Mouse (Mus musculus): ENCODE measurements around the gene 1700017B05Rik. TPM values are rescaled to one million over a fixed set of nuclear protein-coding genes. Genes with fewer than 3 reads are reported as not detected.
"Not testable (repeated sequence)": the region's sequence is repeated elsewhere in the genome, so short reads cannot be mapped to it uniquely, and the experiment has no call there.

1700017B05Rik gene
- polyA plus RNA-seq (2015; fragmentation: Nextera tagmentation; extraction: Ambion mirVana): 23.8 and 25.5 TPM in 2 replicates

GRCm38 (mm10) chr9:57261913-57262794 is at the start of gene 1700017B05Rik:
Gene 1700017B05Rik, minus strand, starts transcription at chr9:57262612.
- Histone ChIP-seq H3K36me3 (ENCODE audit: control insufficient read depth, insufficient read depth, low read length) (peaks cover 11% of the 10 kb centered on the region; the same call in 1 of the 2 replicates), H3K4me3 (ENCODE audit: low read length) (peak within 1 kb of the TSS; percentile 83), H3K9ac (ENCODE audit: low read depth, low read length) (peak within 1 kb of the TSS; percentile 94), H3K27me3 (replicated peaks; ENCODE audit: control insufficient read depth, insufficient read depth, low read length) (no peaks in the 10 kb centered on the region), H3K9me3 (ENCODE audit: control insufficient read depth, low read length) (no peaks in the 10 kb centered on the region), H3K4me1 (ENCODE audit: control insufficient read depth, insufficient read depth, low read length) (peaks cover 17% of the 10 kb centered on the region), H3K4me2 (ENCODE audit: low read depth, low read length) (peak within 1 kb of the TSS; percentile 77), H3K27ac (ENCODE audit: low read length) (peak within 1 kb of the TSS; percentile 88)
- ATAC-seq: peak; percentile 86
- WGBS: under 1% methylated on average over 85 of the region's 87 CpGs

- no peak overlapping the region for H3K9ac ChIP-seq (ENCODE audit: low read depth, low read length)
- no peak overlapping the region for H3K4me3 ChIP-seq (ENCODE audit: low read length)
- H3K27me3 ChIP-seq (replicated peaks; ENCODE audit: control insufficient read depth, insufficient read depth, low read length): no peaks in the 10 kb centered on the region
- no peak overlapping the region for H3K27ac ChIP-seq (ENCODE audit: low read length)
- H3K36me3 ChIP-seq (ENCODE audit: control insufficient read depth, insufficient read depth, low read length): no peaks in the 10 kb centered on the region
- H3K9me3 ChIP-seq (ENCODE audit: control insufficient read depth, low read length): no peaks in the 10 kb centered on the region
- no peak for ATAC-seq
- H3K4me2 ChIP-seq (ENCODE audit: low read depth, low read length): no peak overlapping the region
- no peaks in the 10 kb centered on the region for H3K4me1 ChIP-seq (ENCODE audit: control insufficient read depth, insufficient read depth, low read length)
- WGBS: 90% methylated on average over 2 of the region's 2 CpGs
Measured at GRCm38 (mm10) chr9:57310895-57311294, 48.5 kb upstream of the 1700017B05Rik start.

DNA sequence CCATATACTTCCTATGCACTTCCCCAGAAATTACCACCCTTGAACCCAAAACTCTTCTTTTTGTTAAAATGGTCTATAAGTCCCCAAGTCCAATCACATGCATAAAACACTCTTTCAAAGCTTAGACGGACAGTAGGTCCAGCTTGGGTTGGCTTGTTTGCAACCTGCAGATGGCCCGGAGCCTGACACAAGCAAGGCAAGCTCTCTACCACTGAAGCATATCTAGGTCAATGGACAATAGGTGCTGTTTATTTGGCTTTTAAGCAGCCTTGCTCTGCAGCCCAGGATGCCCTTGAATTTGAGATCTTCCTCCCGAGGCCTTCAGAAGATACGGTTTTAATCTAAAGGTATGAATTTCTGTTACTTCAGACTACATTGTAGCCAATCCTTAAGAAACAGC is 46.9 kb upstream of the 1700017B05Rik start:
- no peaks in the 10 kb centered on the region for H3K27me3 ChIP-seq (replicated peaks; ENCODE audit: control insufficient read depth, insufficient read depth, low read length)
- H3K36me3 ChIP-seq (ENCODE audit: control insufficient read depth, insufficient read depth, low read length): no peaks in the 10 kb centered on the region
- no peak overlapping the region for H3K9ac ChIP-seq (ENCODE audit: low read depth, low read length)
- WGBS: 93% methylated on average over 4 of the region's 4 CpGs
- H3K4me1 ChIP-seq (ENCODE audit: control insufficient read depth, insufficient read depth, low read length): no peaks in the 10 kb centered on the region
- H3K4me3 ChIP-seq (ENCODE audit: low read length): no peak overlapping the region
- H3K4me2 ChIP-seq (ENCODE audit: low read depth, low read length): no peak overlapping the region
- no peak for ATAC-seq
- no peaks in the 10 kb centered on the region for H3K9me3 ChIP-seq (ENCODE audit: control insufficient read depth, low read length)
- H3K27ac ChIP-seq (ENCODE audit: low read length): no peak overlapping the region

- no peaks in the 10 kb centered on the region for H3K27me3 ChIP-seq (replicated peaks; ENCODE audit: control insufficient read depth, insufficient read depth, low read length)
- no peak overlapping the region for H3K9ac ChIP-seq (ENCODE audit: low read depth, low read length)
- no peaks in the 10 kb centered on the region for H3K36me3 ChIP-seq (ENCODE audit: control insufficient read depth, insufficient read depth, low read length)
- H3K4me2 ChIP-seq (ENCODE audit: low read depth, low read length): no peak overlapping the region
- H3K4me3 ChIP-seq (ENCODE audit: low read length): no peak overlapping the region
- ATAC-seq: no peak
- H3K9me3 ChIP-seq (ENCODE audit: control insufficient read depth, low read length): no peaks in the 10 kb centered on the region
- WGBS: 76% methylated on average over 4 of the region's 4 CpGs
- no peaks in the 10 kb centered on the region for H3K4me1 ChIP-seq (ENCODE audit: control insufficient read depth, insufficient read depth, low read length)
- H3K27ac ChIP-seq (ENCODE audit: low read length): no peak overlapping the region
Measured at GRCm38 (mm10) chr9:57307456-57307855, 45.0 kb upstream of the 1700017B05Rik start.

DNA sequence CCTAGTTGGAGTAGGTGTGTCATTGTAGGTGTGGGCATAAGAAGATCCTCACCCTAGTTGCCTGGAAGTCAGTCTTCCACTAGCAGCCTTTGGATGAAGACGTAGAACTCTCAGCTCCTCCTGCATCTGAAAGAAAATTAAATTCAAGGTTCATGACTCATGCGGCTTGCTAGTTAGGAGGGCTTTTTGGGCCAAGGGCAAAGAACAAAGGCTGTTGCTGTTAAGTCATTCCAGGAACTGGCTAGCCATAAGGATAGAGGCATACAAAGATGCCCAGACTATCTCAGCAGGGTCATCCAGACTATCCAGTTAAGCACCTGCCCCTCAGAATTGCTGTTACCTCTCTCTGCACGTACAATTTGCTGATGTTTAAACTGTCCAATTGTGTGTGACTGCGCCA is 42.3 kb upstream of the 1700017B05Rik start:
- not testable (repeated sequence) for H3K9ac ChIP-seq (ENCODE audit: low read depth, low read length); H3K36me3 ChIP-seq (ENCODE audit: control insufficient read depth, insufficient read depth, low read length); H3K9me3 ChIP-seq (ENCODE audit: control insufficient read depth, low read length); H3K27ac ChIP-seq (ENCODE audit: low read length); H3K4me2 ChIP-seq (ENCODE audit: low read depth, low read length); H3K4me1 ChIP-seq (ENCODE audit: control insufficient read depth, insufficient read depth, low read length); H3K4me3 ChIP-seq (ENCODE audit: low read length); H3K27me3 ChIP-seq (replicated peaks; ENCODE audit: control insufficient read depth, insufficient read depth, low read length); ATAC-seq
- 93% methylated on average over 4 of the region's 4 CpGs for WGBS

GRCm38 (mm10) chr9:57304251-57304650 is 41.8 kb upstream of the 1700017B05Rik start:
- 94% methylated on average over 2 of the region's 2 CpGs for WGBS
- Histone ChIP-seq H3K4me1 (ENCODE audit: control insufficient read depth, insufficient read depth, low read length) (no peaks in the 10 kb centered on the region; the same call in 1 of the 2 replicates), H3K27ac (ENCODE audit: low read length) (no peak overlapping the region), H3K9ac (ENCODE audit: low read depth, low read length) (no peak overlapping the region), H3K4me3 (ENCODE audit: low read length) (no peak overlapping the region), H3K9me3 (ENCODE audit: control insufficient read depth, low read length) (no peaks in the 10 kb centered on the region), H3K36me3 (ENCODE audit: control insufficient read depth, insufficient read depth, low read length) (no peaks in the 10 kb centered on the region), H3K27me3 (replicated peaks; ENCODE audit: control insufficient read depth, insufficient read depth, low read length) (no peaks in the 10 kb centered on the region), H3K4me2 (ENCODE audit: low read depth, low read length) (no peak overlapping the region)
- ATAC-seq: no peak

- WGBS: 94% methylated on average over 1 of the region's 1 CpGs
- no peak for ATAC-seq
- H3K27ac ChIP-seq (ENCODE audit: low read length): no peak overlapping the region
Measured at GRCm38 (mm10) chr9:57303356-57303755, 40.9 kb upstream of the 1700017B05Rik start.

DNA sequence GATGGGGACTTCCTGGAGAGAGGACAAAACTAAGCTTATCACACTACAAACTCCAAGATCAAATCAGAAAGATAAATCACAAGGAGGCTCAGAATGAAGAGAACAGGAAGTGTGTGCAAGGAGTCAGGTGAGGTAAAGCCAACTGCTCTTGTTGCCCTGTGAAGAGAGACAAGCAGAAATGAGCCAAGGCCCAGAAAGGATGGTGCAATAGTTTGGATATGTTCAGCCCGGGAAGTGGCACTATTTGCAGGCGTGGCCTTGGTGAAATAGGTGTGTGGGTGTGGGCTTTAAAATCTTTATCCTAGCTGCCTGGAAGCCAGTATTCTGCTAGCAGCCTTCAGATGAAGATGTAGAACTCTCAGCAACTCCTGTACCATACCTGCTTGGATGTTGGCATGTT is 38.4 kb upstream of the 1700017B05Rik start:
- no peaks in the 10 kb centered on the region; the same call in 1 of the 2 replicates for H3K4me1 ChIP-seq (ENCODE audit: control insufficient read depth, insufficient read depth, low read length)
- no peaks in the 10 kb centered on the region for H3K9me3 ChIP-seq (ENCODE audit: control insufficient read depth, low read length)
- H3K27ac ChIP-seq (ENCODE audit: low read length): no peak overlapping the region
- no peaks in the 10 kb centered on the region for H3K27me3 ChIP-seq (replicated peaks; ENCODE audit: control insufficient read depth, insufficient read depth, low read length)
- H3K4me2 ChIP-seq (ENCODE audit: low read depth, low read length): no peak overlapping the region
- WGBS: 67% methylated on average over 2 of the region's 2 CpGs
- H3K4me3 ChIP-seq (ENCODE audit: low read length): no peak overlapping the region
- ATAC-seq: no peak; the same call in 1 of the 2 replicates
- H3K36me3 ChIP-seq (ENCODE audit: control insufficient read depth, insufficient read depth, low read length): no peaks in the 10 kb centered on the region
- H3K9ac ChIP-seq (ENCODE audit: low read depth, low read length): no peak overlapping the region

More at GRCm38 (mm10) chr9:57303356-57303755, 40.9 kb upstream of the 1700017B05Rik start:
- Histone ChIP-seq H3K4me1 (ENCODE audit: control insufficient read depth, insufficient read depth, low read length) (no peaks in the 10 kb centered on the region; the same call in 1 of the 2 replicates), H3K4me2 (ENCODE audit: low read depth, low read length) (no peak overlapping the region), H3K27me3 (replicated peaks; ENCODE audit: control insufficient read depth, insufficient read depth, low read length) (no peaks in the 10 kb centered on the region), H3K9ac (ENCODE audit: low read depth, low read length) (no peak overlapping the region), H3K4me3 (ENCODE audit: low read length) (no peak overlapping the region), H3K9me3 (ENCODE audit: control insufficient read depth, low read length) (no peaks in the 10 kb centered on the region), H3K36me3 (ENCODE audit: control insufficient read depth, insufficient read depth, low read length) (no peaks in the 10 kb centered on the region)

GRCm38 (mm10) chr9:57299790-57300477 is 37.5 kb upstream of the 1700017B05Rik start:
- WGBS: 53% methylated on average over 6 of the region's 6 CpGs
- Histone ChIP-seq H3K4me2 (ENCODE audit: low read depth, low read length) (no peak overlapping the region), H3K27me3 (replicated peaks; ENCODE audit: control insufficient read depth, insufficient read depth, low read length) (no peaks in the 10 kb centered on the region), H3K27ac (ENCODE audit: low read length) (no peak overlapping the region), H3K4me3 (ENCODE audit: low read length) (no peak overlapping the region), H3K36me3 (ENCODE audit: control insufficient read depth, insufficient read depth, low read length) (no peaks in the 10 kb centered on the region), H3K9me3 (ENCODE audit: control insufficient read depth, low read length) (no peaks in the 10 kb centered on the region), H3K9ac (ENCODE audit: low read depth, low read length) (no peak overlapping the region), H3K4me1 (ENCODE audit: control insufficient read depth, insufficient read depth, low read length) (no peaks in the 10 kb centered on the region; the same call in 1 of the 2 replicates)
- ATAC-seq: peak; percentile 89
